20 mouse cellular contexts compared by ENCODE assay signal in the genomic region with DNA sequence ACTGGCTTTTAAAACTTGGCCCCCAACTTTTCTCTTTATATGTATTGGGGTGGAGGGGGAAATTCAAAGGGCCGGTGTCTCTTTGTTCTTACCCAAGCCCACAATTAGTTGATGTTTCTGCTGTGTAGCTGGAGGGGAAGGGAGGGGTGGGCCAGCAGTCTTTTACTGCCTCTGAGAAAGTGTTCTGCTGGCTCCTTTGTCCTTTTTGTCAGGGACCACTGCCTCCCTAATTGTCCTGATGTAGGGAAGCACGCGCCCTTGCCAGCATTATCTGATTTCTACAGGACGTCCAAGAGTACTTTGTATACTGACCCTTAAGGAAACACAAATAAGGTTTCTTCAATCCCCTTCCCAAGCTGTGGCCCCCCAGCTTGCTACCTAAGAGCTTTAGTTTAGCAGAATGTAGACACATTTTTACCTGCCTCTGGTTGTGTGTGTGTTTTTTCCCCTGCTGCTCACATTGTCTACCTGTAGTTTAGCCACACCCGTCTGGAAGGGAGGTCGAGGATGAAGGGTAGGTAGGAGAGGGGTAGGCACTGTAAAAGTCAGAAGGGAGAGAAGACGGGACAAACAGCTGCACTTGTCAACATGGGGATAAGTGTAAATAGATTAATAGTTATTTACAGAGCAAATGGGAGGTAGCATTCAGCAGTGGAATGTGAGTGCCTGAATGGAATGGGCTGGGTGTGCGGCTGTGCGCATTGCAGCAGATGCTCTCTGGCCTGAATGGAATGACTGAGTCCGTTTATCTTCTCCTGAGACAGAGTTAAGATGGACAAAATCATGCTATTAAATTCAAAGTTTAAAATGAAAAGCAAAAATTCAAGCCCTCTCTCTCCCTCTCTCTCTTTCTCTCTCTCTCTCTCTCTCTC.
DNase-seq lines count a peak whose midpoint lies in the region; ATAC-seq and TF ChIP-seq lines count a peak whose summit lies in the region.
"Had no signal": no experiment of that assay in that cellular context is flagged by ENCODE, and none has a peak within 500 bp of the region (broad histone marks: within the 10 kb centered on the region; RNA-seq: fewer than 3 reads in every experiment).

No protein-coding gene starts in this region.

- no peak for TF ChIP-seq POLR2A in brain, embryonic 14.5 days (IDR thresholded peaks at IDR 0.05; ENCODE audit: borderline replicate concordance, extremely low read depth, insufficient read depth, insufficient read length, poor library complexity, severe bottlenecking)

- 0 out of 2 replicates have a peak, but pooled peaks have one; percentile 43 for ATAC-seq in hindbrain, embryonic 13.5 days (ENCODE audit: low FRiP score)
- ATAC-seq in stomach, embryonic 14.5 days (ENCODE audit: insufficient number of reproducible peaks, insufficient read depth, low FRiP score, low read depth): no peak
- ATAC-seq in stomach, postnatal 0 days (ENCODE audit: low FRiP score, low TSS enrichment): no peak
- ATAC-seq: hindbrain, postnatal 0 days had no signal

- no peaks in the 10 kb centered on the region for H3K36me3 ChIP-seq in hindbrain, embryonic 13.5 days
- no peaks in the 10 kb centered on the region for H3K36me3 ChIP-seq in hindbrain, embryonic 10.5 days
- no peaks in the 10 kb centered on the region for H3K36me3 ChIP-seq in stomach, embryonic 14.5 days (ENCODE audit: control insufficient read depth, insufficient read depth, low read length)
- H3K36me3 ChIP-seq in stomach, postnatal 0 days (ENCODE audit: control insufficient read depth, insufficient read depth, low read length): no peaks in the 10 kb centered on the region
- H3K36me3 ChIP-seq: forebrain, embryonic 10.5 days; liver, embryonic 13.5 days; neural tube, embryonic 15.5 days had no signal

- no peak for TF ChIP-seq CTCF in stomach, postnatal 0 days (IDR thresholded peaks at IDR 0.05; ENCODE audit: low read depth)
- TF ChIP-seq CTCF in brain, embryonic 14.5 days (IDR thresholded peaks at IDR 0.05; ENCODE audit: borderline replicate concordance, extremely low read depth, insufficient read depth, insufficient read length): no peak

- no peak for TF ChIP-seq EP300 in stomach, postnatal 0 days (optimal IDR thresholded peaks at IDR 0.05)

- H3K9ac ChIP-seq in hindbrain, embryonic 13.5 days: no peak overlapping the region
- H3K9ac ChIP-seq in stomach, embryonic 14.5 days (replicated peaks; ENCODE audit: low read depth, low read length): no peak overlapping the region
- no peak overlapping the region for H3K9ac ChIP-seq in stomach, postnatal 0 days (ENCODE audit: low read length)
- H3K9ac ChIP-seq: liver, embryonic 13.5 days; neural tube, embryonic 15.5 days had no signal

- no peak overlapping the region for H3K4me2 ChIP-seq in hindbrain, embryonic 13.5 days
- H3K4me2 ChIP-seq in stomach, embryonic 14.5 days (replicated peaks; ENCODE audit: low read depth, low read length): no peak overlapping the region
- H3K4me2 ChIP-seq in stomach, postnatal 0 days (replicated peaks; ENCODE audit: low read depth): no peak overlapping the region
- H3K4me2 ChIP-seq: heart, embryonic 11.5 days; liver, embryonic 13.5 days; neural tube, embryonic 15.5 days had no signal

- H3K4me3 ChIP-seq in hindbrain, embryonic 13.5 days: no peak overlapping the region
- H3K4me3 ChIP-seq in hindbrain, embryonic 10.5 days: no peak overlapping the region
- H3K4me3 ChIP-seq in stomach, embryonic 14.5 days (ENCODE audit: low read depth, low read length): no peak overlapping the region
- no peak overlapping the region for H3K4me3 ChIP-seq in stomach, postnatal 0 days (ENCODE audit: low read depth, low read length)
- H3K4me3 ChIP-seq: forebrain, embryonic 10.5 days; left cerebral cortex, adult 2 months; liver, embryonic 13.5 days; neural tube, embryonic 15.5 days had no signal

- no peak for DNase-seq in hindbrain, embryonic 10.5 days (ENCODE audit: low spot score)
- no peak for DNase-seq in stomach, postnatal 0 days (ENCODE audit: low spot score)
- DNase-seq in brain, embryonic 14.5 days (ENCODE audit: low read depth): peak; percentile 36
- no peak for DNase-seq in layer of hippocampus, postnatal 36 days
- no peak for DNase-seq in lung, postnatal 14 days
- DNase-seq: adrenal gland, adult 8-10 months; cerebellum, adult 11-12 months; cerebellum, postnatal 36 days; heart, postnatal 14 days; kidney, adult 2 months; liver, embryonic 13.5 days; right cerebral cortex, postnatal 4 days; thymus, adult 18-20 months had no signal

- no peaks in the 10 kb centered on the region for H3K9me3 ChIP-seq in hindbrain, embryonic 13.5 days
- no peaks in the 10 kb centered on the region for H3K9me3 ChIP-seq in hindbrain, embryonic 10.5 days
- no peaks in the 10 kb centered on the region for H3K9me3 ChIP-seq in stomach, embryonic 14.5 days (ENCODE audit: control insufficient read depth, low read depth, low read length)
- H3K9me3 ChIP-seq in stomach, postnatal 0 days (ENCODE audit: control insufficient read depth, low read length): no peaks in the 10 kb centered on the region
- H3K9me3 ChIP-seq: forebrain, embryonic 10.5 days; liver, embryonic 13.5 days; neural tube, embryonic 15.5 days had no signal

- 0 out of 2 replicates have a peak, but pooled peaks cover 5% of the 10 kb centered on the region for H3K4me1 ChIP-seq in hindbrain, embryonic 13.5 days (replicated peaks)
- peaks cover 10% of the 10 kb centered on the region for H3K4me1 ChIP-seq in hindbrain, embryonic 10.5 days (replicated peaks)
- H3K4me1 ChIP-seq in stomach, embryonic 14.5 days (ENCODE audit: control insufficient read depth, insufficient read depth, low read length): no peaks in the 10 kb centered on the region
- no peaks in the 10 kb centered on the region for H3K4me1 ChIP-seq in stomach, postnatal 0 days (replicated peaks; ENCODE audit: control insufficient read depth, insufficient read depth)
- H3K4me1 ChIP-seq: liver, embryonic 13.5 days; neural tube, embryonic 15.5 days had no signal

- no peak overlapping the region for H3K27ac ChIP-seq in hindbrain, embryonic 13.5 days
- H3K27ac ChIP-seq in hindbrain, embryonic 10.5 days: no peak overlapping the region
- peak overlapping the region; percentile 39; the same call in 1 of the 2 replicates for H3K27ac ChIP-seq in stomach, embryonic 14.5 days (ENCODE audit: low read length)
- H3K27ac ChIP-seq in stomach, postnatal 0 days (replicated peaks): no peak overlapping the region
- H3K27ac ChIP-seq: forebrain, embryonic 10.5 days; hindbrain, postnatal 0 days; left cerebral cortex, adult 2 months; liver, embryonic 13.5 days; neural tube, embryonic 15.5 days had no signal

- no peaks in the 10 kb centered on the region for H3K27me3 ChIP-seq in hindbrain, embryonic 13.5 days
- peaks cover 19% of the 10 kb centered on the region for H3K27me3 ChIP-seq in hindbrain, embryonic 10.5 days (ENCODE audit: insufficient read depth, poor library complexity, severe bottlenecking)
- no peaks in the 10 kb centered on the region for H3K27me3 ChIP-seq in stomach, embryonic 14.5 days (ENCODE audit: control insufficient read depth, insufficient read depth, low read length)
- no peaks in the 10 kb centered on the region for H3K27me3 ChIP-seq in stomach, postnatal 0 days (ENCODE audit: control insufficient read depth, insufficient read depth, low read length)
- H3K27me3 ChIP-seq: liver, embryonic 13.5 days; neural tube, embryonic 15.5 days had no signal

- 21% methylated on average over 10 of the region's 10 CpGs for WGBS in hindbrain, embryonic 13.5 days
- WGBS in hindbrain, embryonic 10.5 days: 31% methylated on average over 10 of the region's 10 CpGs
- WGBS in stomach, embryonic 14.5 days: 38% methylated on average over 10 of the region's 10 CpGs
- WGBS in stomach, postnatal 0 days: 37% methylated on average over 10 of the region's 10 CpGs
